Mouse (Mus musculus) midbrain, embryonic 15.5 days (tissue): ENCODE results near the gene Slamf6. TPM values are rescaled to one million over a fixed set of nuclear protein-coding genes. Genes with fewer than 3 reads are reported as not detected.
A peak's percentile ranks its signal among the peaks of the same experiment; 100 is the strongest.

ENCODE experiments used
- ATAC-seq: fragments of 200-750 bp; cut with Nextera tagmentation; replicated peaks from 2 replicates; pipeline ENCODE4 v1.8.0; 2017; ENCODE audit warnings: moderate TSS enrichment
- H3K27ac ChIP-seq: fragments of 300-500 bp; sonication (generic); 2 replicates; pipeline ENCODE4 v1.5.1; 2015; ENCODE audit warnings: mild to moderate bottlenecking, inconsistent platforms
- H3K27me3 ChIP-seq: fragments of 300-500 bp; sonication (generic); replicated peaks from 2 replicates; pipeline ENCODE4 v1.6.1; 2015; ENCODE audit warnings: inconsistent platforms
- H3K36me3 ChIP-seq: fragments of 300-500 bp; sonication (generic); replicated peaks from 2 replicates; pipeline ENCODE4 v1.6.1; 2015; ENCODE audit warnings: inconsistent platforms
- H3K4me1 ChIP-seq: fragments of 300-500 bp; sonication (generic); 2 replicates; pipeline ENCODE4 v1.6.1; 2015; ENCODE audit warnings: inconsistent platforms
- H3K4me2 ChIP-seq: fragments of 300-500 bp; sonication (generic); 2 replicates; pipeline ENCODE4 v1.6.1; 2015; ENCODE audit warnings: inconsistent platforms, mild to moderate bottlenecking, moderate library complexity
- H3K4me3 ChIP-seq: fragments of 300-500 bp; sonication (generic); 2 replicates; pipeline ENCODE4 v1.5.1; 2015; ENCODE audit warnings: mild to moderate bottlenecking, inconsistent platforms
- H3K9ac ChIP-seq: fragments of 300-500 bp; sonication (generic); 2 replicates; pipeline ENCODE4 v1.6.1; 2015; ENCODE audit warnings: mild to moderate bottlenecking, inconsistent platforms
- H3K9me3 ChIP-seq: fragments of 300-500 bp; sonication (generic); 2 replicates; pipeline ENCODE4 v1.6.1; 2016; ENCODE audit warnings: inconsistent platforms
- WGBS: fragments of 180-500 bp; shearing (Covaris S2); methylation state at CpG from one replicate; pipeline ENCODE4 v1.1.7; 2015; ENCODE audit warnings: mixed read lengths; 5-methylcytosine and 5-hydroxymethylcytosine counted together
- polyA plus RNA-seq: library from polyadenylated mRNA; unstranded; fragments of >200 nt; fragmentation: Nextera tagmentation; extraction: Ambion mirVana; gene quantifications from 2 replicates; pipeline ENCODE4 v1.2.1, GENCODE M21; 2015

The Slamf6 gene
- polyA plus RNA-seq, 1 experiment from 2014 or later, result not detected

DNA sequence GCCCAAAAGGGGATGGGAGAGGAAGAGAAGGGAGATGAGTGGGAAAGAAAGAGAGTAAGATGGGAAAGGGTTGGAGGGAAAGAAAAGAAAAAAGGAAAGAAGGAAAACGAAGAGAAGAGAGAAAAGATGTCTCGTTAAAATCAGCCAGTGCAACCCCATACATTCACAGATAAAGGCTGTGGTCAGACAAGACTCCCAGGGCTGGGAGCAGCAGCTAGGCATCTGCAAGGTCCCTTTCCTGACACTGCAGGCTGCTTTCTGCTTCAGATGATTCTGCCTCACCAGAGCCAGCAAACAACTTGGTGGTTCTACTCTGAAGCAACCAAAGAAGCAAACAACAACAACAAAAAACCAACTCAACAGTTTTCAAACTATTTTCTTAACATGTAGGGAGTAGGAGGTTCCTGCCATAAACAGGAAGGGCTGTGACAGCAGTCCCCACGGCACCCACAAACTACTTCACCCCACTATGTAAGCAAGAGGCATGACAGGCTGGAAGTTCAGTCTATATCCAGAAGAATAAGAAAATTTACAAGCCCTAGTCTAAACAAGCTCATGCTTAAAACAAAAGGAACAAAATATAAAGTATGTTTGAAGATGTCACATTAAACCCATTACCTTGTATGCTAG is 66.2 kb downstream of the Slamf6 start:
- WGBS, result 73% methylated on average over 3 of the region's 3 CpGs
- Histone ChIP-seq H3K27ac (no peak overlapping the region), H3K36me3 (no peaks in the 10 kb centered on the region), H3K27me3 (no peaks in the 10 kb centered on the region), H3K9me3 (0 out of 2 replicates have a peak, but pooled peaks cover 4% of the 10 kb centered on the region), H3K4me1 (peaks cover 3% of the 10 kb centered on the region; the same call in 1 of the 2 replicates), H3K9ac (no peak overlapping the region), H3K4me3 (no peak overlapping the region), H3K4me2 (no peak overlapping the region)
- no peak for ATAC-seq

DNA sequence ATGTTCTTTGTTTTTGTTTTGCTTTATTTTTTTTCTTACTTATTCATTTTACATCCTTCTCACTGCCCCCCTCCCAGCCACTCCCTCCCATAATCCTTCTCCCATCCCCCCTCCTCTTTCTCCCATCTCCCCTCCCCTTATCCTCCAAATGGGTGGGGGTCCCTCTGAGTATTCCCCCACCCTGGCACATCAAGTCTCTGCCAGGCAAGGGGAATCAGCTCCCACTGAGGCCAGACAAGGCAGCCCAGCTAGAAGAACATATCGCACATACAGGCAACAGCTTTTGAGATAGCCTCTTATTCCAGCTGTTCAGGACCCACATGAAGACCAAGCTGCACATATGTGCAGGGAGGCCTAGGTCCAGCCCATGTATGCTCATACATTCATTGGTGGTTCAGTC is 66.8 kb downstream of the Slamf6 start:
- no peaks in the 10 kb centered on the region for H3K36me3 ChIP-seq
- WGBS, result 92% methylated on average over 1 of the region's 1 CpGs

DNA sequence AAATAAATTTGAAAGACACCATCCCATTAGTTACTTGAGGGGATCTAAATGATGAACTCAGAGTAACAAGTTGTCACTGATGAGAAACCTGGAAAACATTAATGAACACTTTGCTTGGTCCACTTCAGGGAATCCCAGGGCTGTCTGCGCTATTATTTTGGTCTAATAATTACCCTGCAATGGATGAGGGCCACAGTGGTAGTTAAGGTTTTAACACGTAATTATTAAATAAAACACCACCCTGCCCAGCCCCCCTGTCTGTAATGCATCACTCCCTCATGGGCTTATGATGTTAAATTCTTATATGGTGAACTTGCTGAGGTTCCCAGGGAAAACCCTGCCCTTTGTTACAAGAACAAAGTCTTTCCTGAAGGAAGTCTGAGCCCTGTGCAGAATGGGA is 74.6 kb downstream of the Slamf6 start:
- WGBS, result 84% methylated on average over 2 of the region's 2 CpGs

More for the DNA sequence above, 66.8 kb downstream of the Slamf6 start:
- peaks cover 3% of the 10 kb centered on the region; the same call in 1 of the 2 replicates for H3K4me1 ChIP-seq
- no peak overlapping the region for H3K9ac ChIP-seq
- no peak overlapping the region for H3K4me3 ChIP-seq
- ATAC-seq, result no peak
- no peaks in the 10 kb centered on the region for H3K27me3 ChIP-seq
- H3K27ac ChIP-seq, result no peak overlapping the region
- 0 out of 2 replicates have a peak, but pooled peaks cover 4% of the 10 kb centered on the region for H3K9me3 ChIP-seq
- H3K4me2 ChIP-seq, result no peak overlapping the region

DNA sequence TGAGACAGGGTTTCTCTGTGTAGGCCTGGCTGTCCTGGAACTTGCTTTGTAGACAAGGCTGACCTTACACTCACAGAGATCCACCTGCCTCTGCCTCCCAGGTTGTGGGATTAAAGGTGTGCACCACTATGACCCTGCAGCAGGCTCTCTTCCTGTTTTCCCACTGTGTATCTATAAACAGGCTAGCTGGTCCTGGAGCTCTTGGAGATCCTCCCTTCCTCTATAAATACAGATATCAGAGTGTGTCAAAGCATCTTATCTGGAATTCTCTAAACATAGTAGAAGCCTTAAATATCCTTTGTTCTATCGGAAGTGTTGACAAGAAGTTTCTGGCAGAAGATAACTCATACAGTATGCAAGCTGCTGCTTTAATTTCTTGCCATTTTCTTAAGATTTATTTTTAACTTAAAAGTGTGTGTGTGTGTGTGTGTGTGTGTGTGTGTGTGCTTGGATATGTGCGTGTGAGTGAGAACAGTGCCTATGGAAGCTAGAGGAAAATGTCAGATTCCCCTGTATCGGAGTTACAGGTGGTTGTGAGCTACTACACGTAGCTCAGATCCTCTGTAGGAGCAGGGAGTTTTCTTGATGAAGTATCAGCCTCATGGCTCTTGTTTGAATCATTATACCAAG is 75.7 kb downstream of the Slamf6 start:
- H3K4me3 ChIP-seq, result no peak overlapping the region
- no peak overlapping the region for H3K4me2 ChIP-seq
- no peak overlapping the region for H3K9ac ChIP-seq
- no peaks in the 10 kb centered on the region for H3K36me3 ChIP-seq
- no peak for ATAC-seq
- H3K27me3 ChIP-seq, result no peaks in the 10 kb centered on the region
- H3K4me1 ChIP-seq, result no peaks in the 10 kb centered on the region
- H3K27ac ChIP-seq, result no peak overlapping the region
- 87% methylated on average over 4 of the region's 4 CpGs for WGBS
- H3K9me3 ChIP-seq, result 0 out of 2 replicates have a peak, but pooled peaks cover 4% of the 10 kb centered on the region

More for the DNA sequence above, 74.6 kb downstream of the Slamf6 start:
- H3K36me3 ChIP-seq, result no peaks in the 10 kb centered on the region
- H3K4me1 ChIP-seq, result no peaks in the 10 kb centered on the region
- 0 out of 2 replicates have a peak, but pooled peaks cover 4% of the 10 kb centered on the region for H3K9me3 ChIP-seq
- H3K9ac ChIP-seq, result no peak overlapping the region
- ATAC-seq, result no peak
- no peaks in the 10 kb centered on the region for H3K27me3 ChIP-seq
- no peak overlapping the region for H3K4me2 ChIP-seq
- no peak overlapping the region for H3K27ac ChIP-seq
- H3K4me3 ChIP-seq, result no peak overlapping the region

DNA sequence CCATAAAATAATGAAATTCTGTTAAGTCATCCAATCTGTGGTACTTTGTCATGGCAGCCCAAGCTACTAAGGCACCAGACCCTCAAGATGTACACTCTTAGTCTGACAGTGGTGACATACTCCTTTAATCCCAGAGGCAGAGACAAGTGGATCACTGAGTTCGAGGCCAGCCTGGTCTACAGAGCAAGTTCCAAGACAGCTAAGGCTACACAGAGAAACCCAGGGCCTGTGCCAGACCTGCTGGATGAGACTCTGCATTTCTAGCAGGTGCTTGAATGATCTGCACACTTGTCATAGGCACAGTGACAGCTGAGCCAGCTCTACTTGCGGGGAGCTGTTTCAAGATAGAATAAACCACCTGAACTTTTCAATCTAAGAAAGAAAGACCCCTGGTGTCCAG is 77.2 kb downstream of the Slamf6 start:
- WGBS, result 79% methylated on average over 2 of the region's 2 CpGs
- H3K4me2 ChIP-seq, result no peak overlapping the region

DNA sequence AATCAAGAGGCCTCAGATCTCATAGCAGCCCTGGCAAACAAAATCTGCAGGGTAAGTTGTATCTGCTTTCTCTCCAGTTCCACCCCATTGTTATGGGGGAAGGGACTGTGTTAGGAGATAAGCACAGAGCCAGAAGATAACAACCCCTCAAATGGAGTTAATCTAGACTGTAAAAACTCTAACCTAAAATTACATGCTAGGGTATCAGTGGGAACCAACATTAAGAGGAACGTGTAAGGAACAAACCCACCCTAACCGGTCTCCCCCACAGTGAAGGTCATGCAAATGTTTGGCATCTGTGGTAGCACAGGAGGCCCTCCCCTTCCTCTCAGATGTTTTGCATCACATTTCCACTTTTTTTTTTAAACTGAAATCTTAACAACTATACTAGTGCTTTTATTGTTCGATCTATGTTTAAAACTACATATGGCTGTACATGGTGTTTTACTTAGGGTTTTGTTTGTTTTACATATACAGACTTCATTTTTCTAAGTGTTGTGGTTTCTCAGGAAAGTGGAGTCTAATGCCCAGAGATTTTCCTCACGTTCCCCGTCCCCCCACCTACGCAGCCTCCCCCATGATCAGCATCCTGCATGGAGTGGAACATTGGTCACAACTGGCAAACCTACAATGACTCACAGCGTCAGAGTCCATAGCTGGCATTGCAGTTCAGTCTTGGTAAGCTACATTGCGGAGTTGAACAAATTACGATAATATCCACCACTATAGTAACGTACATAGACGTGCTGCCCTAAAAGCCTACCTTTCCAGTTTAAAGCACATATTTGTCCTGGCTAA is 77.8 kb downstream of the Slamf6 start:
- WGBS, result 90% methylated on average over 11 of the region's 11 CpGs
- Histone ChIP-seq H3K4me3 (no peak overlapping the region), H3K9ac (no peak overlapping the region), H3K9me3 (no peaks in the 10 kb centered on the region), H3K27me3 (no peaks in the 10 kb centered on the region), H3K36me3 (no peaks in the 10 kb centered on the region), H3K4me1 (no peaks in the 10 kb centered on the region), H3K4me2 (no peak overlapping the region), H3K27ac (no peak overlapping the region)
- no peak for ATAC-seq

More for the DNA sequence above, 77.2 kb downstream of the Slamf6 start:
- no peaks in the 10 kb centered on the region for H3K27me3 ChIP-seq
- H3K4me1 ChIP-seq, result no peaks in the 10 kb centered on the region
- no peaks in the 10 kb centered on the region for H3K9me3 ChIP-seq
- no peak for ATAC-seq
- H3K36me3 ChIP-seq, result no peaks in the 10 kb centered on the region
- H3K27ac ChIP-seq, result no peak overlapping the region
- H3K9ac ChIP-seq, result no peak overlapping the region
- no peak overlapping the region for H3K4me3 ChIP-seq

DNA sequence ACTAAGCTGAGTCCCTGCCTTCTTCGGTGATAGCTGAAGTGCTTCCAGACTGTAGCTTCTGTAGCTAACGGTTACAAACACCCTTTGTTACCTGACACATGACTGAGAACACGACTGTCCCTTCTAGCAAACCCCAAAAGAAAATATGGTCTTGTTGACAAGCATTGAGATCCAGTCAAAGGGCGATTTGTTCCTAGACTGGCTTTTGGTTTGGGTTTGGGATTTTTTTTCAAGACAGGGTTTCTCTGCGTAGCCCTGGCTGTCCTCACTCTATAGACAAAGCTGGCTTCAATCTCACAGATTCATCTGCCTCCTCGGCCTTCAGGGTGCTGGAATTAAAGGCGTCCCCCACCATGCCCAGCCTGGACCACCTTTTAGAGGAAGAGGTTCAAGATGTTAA is 79.4 kb downstream of the Slamf6 start:
- no peak overlapping the region for H3K9ac ChIP-seq
- H3K9me3 ChIP-seq, result no peaks in the 10 kb centered on the region
- WGBS, result 82% methylated on average over 7 of the region's 7 CpGs
- no peaks in the 10 kb centered on the region for H3K27me3 ChIP-seq
- no peak for ATAC-seq
- H3K4me3 ChIP-seq, result no peak overlapping the region
- no peaks in the 10 kb centered on the region for H3K36me3 ChIP-seq
- no peak overlapping the region for H3K4me2 ChIP-seq
- no peak overlapping the region for H3K27ac ChIP-seq
- peaks cover 6% of the 10 kb centered on the region; the same call in 1 of the 2 replicates for H3K4me1 ChIP-seq

DNA sequence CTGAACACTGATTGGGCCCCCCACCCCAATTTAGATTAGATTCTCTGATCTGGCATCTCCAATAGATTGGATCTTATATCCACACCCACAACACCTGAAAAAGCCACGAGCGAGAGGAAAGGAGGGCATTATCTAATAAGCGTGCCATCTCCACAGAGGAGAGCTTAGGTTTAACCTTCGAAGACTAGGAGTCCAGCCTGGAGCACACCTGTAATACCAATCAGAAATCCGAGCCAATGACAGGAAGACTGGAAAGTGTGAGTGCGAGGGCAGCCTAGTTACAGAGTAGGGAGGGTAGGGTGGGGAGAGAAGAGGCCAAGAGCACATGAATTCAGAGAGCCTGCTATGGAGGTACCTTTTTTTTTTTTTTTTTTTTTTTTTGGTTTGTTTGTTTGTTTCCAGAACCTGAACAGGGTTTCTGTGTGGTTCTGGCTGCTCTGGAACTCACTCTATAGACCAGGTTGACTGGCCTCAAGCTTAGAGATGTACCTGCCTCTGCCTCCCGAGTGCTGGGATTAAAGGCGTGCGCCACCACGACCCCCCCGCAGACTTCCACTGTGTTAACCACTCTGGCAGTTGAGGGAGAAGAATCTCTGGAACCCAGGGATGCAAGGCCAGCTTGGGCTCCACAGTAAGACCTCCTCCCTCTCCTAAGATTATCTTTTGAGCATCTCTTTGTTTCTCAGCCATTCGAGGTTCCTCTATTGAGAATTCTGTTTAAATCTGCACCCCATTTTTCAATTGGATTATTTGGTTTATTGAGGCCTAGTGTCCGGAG is 81.7 kb downstream of the Slamf6 start:
- Histone ChIP-seq H3K27ac (no peak overlapping the region), H3K4me1 (peaks cover 7% of the 10 kb centered on the region; the same call in 1 of the 2 replicates), H3K27me3 (no peaks in the 10 kb centered on the region), H3K36me3 (0 out of 2 replicates have a peak, but pooled peaks cover 2% of the 10 kb centered on the region), H3K9ac (no peak overlapping the region), H3K4me3 (no peak overlapping the region), H3K9me3 (no peaks in the 10 kb centered on the region), H3K4me2 (no peak overlapping the region)
- no peak for ATAC-seq
- WGBS, result 92% methylated on average over 13 of the region's 13 CpGs

DNA sequence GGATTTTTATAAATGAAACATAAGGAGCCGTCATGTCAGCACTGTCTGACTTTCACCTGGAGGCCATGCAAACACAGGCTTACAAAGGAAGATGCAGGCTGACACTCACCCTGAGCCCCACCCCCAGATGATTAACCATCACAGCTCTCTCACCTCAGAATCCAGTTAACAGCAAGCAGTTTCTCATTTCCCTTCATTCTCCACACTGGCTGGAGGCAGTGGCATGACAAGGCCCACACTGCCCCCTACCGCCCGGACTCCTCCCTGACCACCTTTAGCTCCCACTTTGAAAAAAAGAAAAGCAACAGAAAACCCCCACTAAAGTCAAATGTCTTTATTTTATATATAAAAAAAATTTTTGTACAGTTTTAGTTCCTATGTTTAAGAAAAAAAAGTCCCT is 83.3 kb downstream of the Slamf6 start:
- Histone ChIP-seq H3K9ac (no peak overlapping the region), H3K4me1 (peaks cover 7% of the 10 kb centered on the region; the same call in 1 of the 2 replicates), H3K27ac (no peak overlapping the region), H3K9me3 (no peaks in the 10 kb centered on the region), H3K27me3 (no peaks in the 10 kb centered on the region), H3K4me2 (no peak overlapping the region), H3K4me3 (no peak overlapping the region), H3K36me3 (peaks cover 14% of the 10 kb centered on the region; the same call in 1 of the 2 replicates)
- peak; percentile 41 for ATAC-seq
- 52% methylated on average over 3 of the region's 3 CpGs for WGBS

DNA sequence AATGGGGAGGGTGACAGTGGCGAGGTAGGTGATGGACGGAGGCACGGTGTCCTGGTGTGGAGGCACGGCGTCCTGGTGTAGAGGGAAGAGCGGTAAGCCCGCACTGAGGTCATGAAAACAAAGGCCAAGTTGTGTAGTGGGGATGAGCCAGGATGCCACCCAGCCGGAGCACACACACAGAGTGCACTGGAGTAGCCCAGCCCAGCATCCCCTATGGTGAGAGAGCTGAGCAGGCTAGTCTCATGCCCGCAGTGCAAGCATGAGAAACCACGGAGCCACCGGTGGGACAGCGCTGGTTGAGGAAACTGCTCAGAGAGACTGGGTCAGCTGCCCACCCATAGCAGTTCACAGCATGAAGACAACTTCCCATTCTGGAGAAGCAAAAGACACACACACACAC is 84.3 kb downstream of the Slamf6 start:
- H3K9ac ChIP-seq, result no peak overlapping the region
- peak overlapping the region; percentile 68 for H3K27ac ChIP-seq
- H3K9me3 ChIP-seq, result no peaks in the 10 kb centered on the region
- H3K36me3 ChIP-seq, result peaks cover 24% of the 10 kb centered on the region; the same call in 1 of the 2 replicates
- H3K4me1 ChIP-seq, result peaks cover 7% of the 10 kb centered on the region; the same call in 1 of the 2 replicates
- peak; percentile 49 for ATAC-seq
- no peaks in the 10 kb centered on the region for H3K27me3 ChIP-seq
- 35% methylated on average over 12 of the region's 12 CpGs for WGBS
- H3K4me3 ChIP-seq, result no peak overlapping the region
- no peak overlapping the region for H3K4me2 ChIP-seq
